Mouse (Mus musculus) Patski (cell line): ENCODE measurements around the gene Slc34a3. TPM values are rescaled to one million over a fixed set of nuclear protein-coding genes. Genes with fewer than 3 reads are reported as not detected.

Experiments
- ATAC-seq: fragments of 100-300 bp; one replicate; pipeline ENCODE4 v1.8.0; 2021
- CTCF ChIA-PET: fragments of 350-600 bp; sonication (Branson Sonifier 250); formaldehyde crosslinking; loops from one replicate; lab custom pipeline; 2022; ENCODE audit warnings: inconsistent platforms; lab: Charles Lee
- POLR2A ChIA-PET: fragments of 350-600 bp; sonication (Branson Sonifier 250); formaldehyde crosslinking; loops from one replicate; lab custom pipeline; 2022; ENCODE audit warnings: antibody characterized with exemption, inconsistent platforms; lab: Charles Lee
- DNase-seq: peaks from one replicate; pipeline ENCODE4 v3.0.0-alpha.2; 2011; ENCODE audit warnings: low read depth, low spot score
- H3K27me3 ChIP-seq: fragments of 371-371 bp; one replicate; pipeline ENCODE4 v1.5.1; 2021
- CTCF ChIP-seq: fragments of 100-300 bp; IDR thresholded peaks from one replicate; pipeline ENCODE4 v1.5.1; 2021
- in situ Hi-C: fragments of 300-500 bp; cut with MboI; formaldehyde crosslinking; loops from 3 replicates; pipeline ENCODE4 v1.11.1; 2018; ENCODE audit warnings: low pct_unique_long_range_greater_than_20kb, mixed read lengths
- polyA plus RNA-seq: library from polyadenylated mRNA; unstranded; gene quantifications from one replicate; pipeline ENCODE4 v1.2.3, GENCODE M21; 2021

The Slc34a3 gene
- polyA plus RNA-seq, 1 experiment from 2014 or later: not detected

GRCm38 (mm10) chr2:25239766-25240165 lies 5.6 kb upstream of the Slc34a3 start:
- ChIA-PET CTCF (interaction anchor here (0.9 to 1.3 kb wide), 3 partner anchors 9 to 32 kb away, joined by 3 to 10 read pairs (median 4); partner anchors contain the start of genes Anapc2 and Ssna1), POLR2A (no interaction called here)
- ATAC-seq: no peak
- peaks cover 34% of the 10 kb centered on the region for H3K27me3 ChIP-seq
- no peak for TF ChIP-seq CTCF
- DNase-seq: no peak
- in situ Hi-C loops: no loop called here

GRCm38 (mm10) chr2:25238106-25238505 lies 3.9 kb upstream of the Slc34a3 start:
- POLR2A ChIA-PET: no interaction called here
- H3K27me3 ChIP-seq: peaks cover 48% of the 10 kb centered on the region

GRCm38 (mm10) chr2:25237522-25237921 lies 3.4 kb upstream of the Slc34a3 start:
- TF ChIP-seq CTCF: no peak
- no peak for ATAC-seq
- DNase-seq: no peak
- in situ Hi-C loops: no loop called here
- POLR2A ChIA-PET: no interaction called here
- CTCF ChIA-PET: interaction anchor here (2.0 kb wide), 1 partner anchor 9 kb away, joined by 12 read pairs; no protein-coding TSS in a partner anchor
- H3K27me3 ChIP-seq: peaks cover 46% of the 10 kb centered on the region

More at GRCm38 (mm10) chr2:25238106-25238505, 3.9 kb upstream of the Slc34a3 start:
- TF ChIP-seq CTCF: no peak
- no peak for DNase-seq
- no peak for ATAC-seq
- CTCF ChIA-PET: interaction anchor here (2.0 kb wide), 1 partner anchor 9 kb away, joined by 12 read pairs; no protein-coding TSS in a partner anchor
- in situ Hi-C loops: no loop called here

- ATAC-seq (no peak), DNase-seq (no peak)
- H3K27me3 ChIP-seq: peaks cover 47% of the 10 kb centered on the region
- no peak for TF ChIP-seq CTCF
- ChIA-PET CTCF (interaction anchor here (2.0 kb wide), 1 partner anchor 8 kb away, joined by 12 read pairs; no protein-coding TSS in a partner anchor), POLR2A (interaction anchor here (0.7 kb wide), 1 partner anchor 16 kb away, joined by 3 read pairs; no protein-coding TSS in a partner anchor)
- in situ Hi-C loops: no loop called here
These were observed 2.5 kb upstream of the Slc34a3 start, which contains the start of gene Rnf224 for GRCm38 (mm10) chr2:25236614-25237013. Gene Rnf224 (minus strand): TSS chr2:25236787.

GRCm38 (mm10) chr2:25234551-25235220 lies 522 bp upstream of the Slc34a3 start:
- ATAC-seq: no peak
- DNase-seq: no peak
- in situ Hi-C loops: no loop called here
- ChIA-PET CTCF (interaction anchor here (0.8 kb wide), 1 partner anchor 13 kb away, joined by 4 read pairs; no protein-coding TSS in a partner anchor), POLR2A (no interaction called here)
- no peak for TF ChIP-seq CTCF
- peaks cover 53% of the 10 kb centered on the region for H3K27me3 ChIP-seq

- in situ Hi-C loops: no loop called here
- POLR2A ChIA-PET: no interaction called here
- TF ChIP-seq CTCF: no peak
- DNase-seq (no peak), ATAC-seq (no peak)
- peaks cover 53% of the 10 kb centered on the region for H3K27me3 ChIP-seq
- CTCF ChIA-PET: no interaction called here
These were observed 743 bp downstream of the Slc34a3 start for GRCm38 (mm10) chr2:25233421-25233820.

GRCm38 (mm10) chr2:25231038-25231437 lies 3.1 kb downstream of the Slc34a3 start:
- H3K27me3 ChIP-seq: peaks cover 43% of the 10 kb centered on the region
- TF ChIP-seq CTCF: no peak
- ChIA-PET POLR2A (no interaction called here), CTCF (no interaction called here)
- in situ Hi-C loops: no loop called here
- DNase-seq (no peak), ATAC-seq (no peak)

- in situ Hi-C loops: no loop called here
- CTCF ChIA-PET: interaction anchor here (0.7 to 3.2 kb wide), 2 partner anchors 15 to 21 kb away, joined by 3 to 29 read pairs; partner anchors contain the start of gene AL732309.1
- H3K27me3 ChIP-seq: peaks cover 39% of the 10 kb centered on the region
- TF ChIP-seq CTCF: no peak
- POLR2A ChIA-PET: no interaction called here
- ATAC-seq (no peak), DNase-seq (no peak)
These were observed 3.6 kb downstream of the Slc34a3 start for GRCm38 (mm10) chr2:25230581-25230980.

- CTCF ChIA-PET: interaction anchor here (0.7 to 3.4 kb wide), 7 partner anchors 8 to 63 kb away, joined by 3 to 34 read pairs (median 10); partner anchors contain the start of genes AL732309.1, Anapc2, Rnf224 and Ssna1
- in situ Hi-C loops: no loop called here
- no peak for TF ChIP-seq CTCF
- no peak for ATAC-seq
- H3K27me3 ChIP-seq: peaks cover 29% of the 10 kb centered on the region
- POLR2A ChIA-PET: no interaction called here
- DNase-seq: no peak
These were observed 4.6 kb downstream of the Slc34a3 start for GRCm38 (mm10) chr2:25229582-25229981.

- CTCF ChIA-PET: interaction anchor here (0.6 to 3.4 kb wide), 27 partner anchors 8 to 171 kb away, joined by 3 to 34 read pairs (median 7); partner anchors contain the start of genes AL732309.1, Anapc2, Nelfb and Rnf224
These were observed 5.1 kb downstream of the Slc34a3 start for GRCm38 (mm10) chr2:25228995-25229530.

More at GRCm38 (mm10) chr2:25228995-25229530, 5.1 kb downstream of the Slc34a3 start:
- ATAC-seq (no peak), DNase-seq (no peak)
- POLR2A ChIA-PET: no interaction called here
- in situ Hi-C loops: no loop called here
- no peak for TF ChIP-seq CTCF
- peaks cover 24% of the 10 kb centered on the region for H3K27me3 ChIP-seq
